In genomic region chr12:110417023-110417986, GRCm38 (mm10) we compare ENCODE assay signal across 8 mouse cellular contexts. TPM values are rescaled to one million over a fixed set of nuclear protein-coding genes. Genes with fewer than 3 reads are reported as not detected.
A peak's percentile ranks its signal among the peaks of the same experiment; 100 is the strongest.
DNase-seq lines count a peak whose midpoint lies in the region; ATAC-seq and TF ChIP-seq lines count a peak whose summit lies in the region.

No protein-coding gene starts in this region.

- intact Hi-C loops in left cerebral cortex, postnatal 14 days (cut with DNase I), result loop anchor here (5.0 kb wide), 1 partner anchor 285 kb away; the partner anchor contains the start of gene Hsp90aa1

- no peaks in the 10 kb centered on the region for H3K36me3 ChIP-seq in heart, embryonic 11.5 days (ENCODE audit: control insufficient read depth, insufficient read depth, low read length)
- H3K36me3 ChIP-seq in limb, embryonic 12.5 days, result no peaks in the 10 kb centered on the region
- H3K36me3 ChIP-seq in midbrain, embryonic 12.5 days, result no peaks in the 10 kb centered on the region

- no peak for TF ChIP-seq POLR2A in bone marrow macrophage, adult 2 months (IDR thresholded peaks at IDR 0.05; ENCODE audit: borderline replicate concordance, low read depth, low read length)

- H3K4me2 ChIP-seq in heart, embryonic 11.5 days, result peak overlapping the region; percentile 46
- H3K4me2 ChIP-seq in limb, embryonic 12.5 days, result peak overlapping the region; percentile 15
- peak overlapping the region; percentile 26 for H3K4me2 ChIP-seq in midbrain, embryonic 12.5 days (replicated peaks)

- DNase-seq in ES-CJ7 (ENCODE audit: low read depth, low spot score), result peak; percentile 89
- DNase-seq in left cerebral cortex, postnatal 14 days (ENCODE audit: low spot score in 2 of 2), result no peak
- DNase-seq in cerebellum, postnatal 4 days (ENCODE audit: low spot score in 2 of 2), result no peak
- no peak for DNase-seq in cerebellum, postnatal 36 days

- H3K27ac ChIP-seq in bone marrow macrophage, adult 2 months (ENCODE audit: insufficient read depth, low read depth, low read length), result peak overlapping the region; percentile 57
- H3K27ac ChIP-seq in heart, embryonic 11.5 days (ENCODE audit: low read depth, low read length), result no peak overlapping the region
- no peak overlapping the region for H3K27ac ChIP-seq in limb, embryonic 12.5 days
- H3K27ac ChIP-seq in midbrain, embryonic 12.5 days (replicated peaks), result no peak overlapping the region

- no peak for ATAC-seq in heart, embryonic 11.5 days (replicated peaks; ENCODE audit: insufficient number of reproducible peaks, low FRiP score, low TSS enrichment)
- no peak for ATAC-seq in limb, embryonic 12.5 days (ENCODE audit: insufficient number of reproducible peaks, insufficient read depth, low FRiP score, low TSS enrichment, low read depth)
- no peak for ATAC-seq in midbrain, embryonic 12.5 days (ENCODE audit: low FRiP score, low read depth)

- H3K9me3 ChIP-seq in heart, embryonic 11.5 days (replicated peaks; ENCODE audit: control insufficient read depth, low read length), result no peaks in the 10 kb centered on the region
- H3K9me3 ChIP-seq in limb, embryonic 12.5 days, result no peaks in the 10 kb centered on the region
- H3K9me3 ChIP-seq in midbrain, embryonic 12.5 days, result no peaks in the 10 kb centered on the region

- no peak for TF ChIP-seq CTCF in bone marrow macrophage, adult 2 months (IDR thresholded peaks at IDR 0.05; ENCODE audit: low read depth, low read length)

- no peaks in the 10 kb centered on the region for H3K27me3 ChIP-seq in heart, embryonic 11.5 days (ENCODE audit: control insufficient read depth, insufficient read depth, low read length)
- H3K27me3 ChIP-seq in limb, embryonic 12.5 days, result peaks cover 30% of the 10 kb centered on the region
- H3K27me3 ChIP-seq in midbrain, embryonic 12.5 days, result peaks cover 9% of the 10 kb centered on the region

- peak overlapping the region; percentile 44 for H3K4me3 ChIP-seq in bone marrow macrophage, adult 2 months (ENCODE audit: insufficient read depth, low read length)
- H3K4me3 ChIP-seq in heart, embryonic 11.5 days (ENCODE audit: low read depth, low read length), result no peak overlapping the region
- no peak overlapping the region for H3K4me3 ChIP-seq in limb, embryonic 12.5 days (replicated peaks)
- H3K4me3 ChIP-seq in midbrain, embryonic 12.5 days, result no peak overlapping the region

- H3K9ac ChIP-seq in heart, embryonic 11.5 days (ENCODE audit: low read depth, low read length), result no peak overlapping the region
- H3K9ac ChIP-seq in limb, embryonic 12.5 days (replicated peaks), result no peak overlapping the region
- no peak overlapping the region for H3K9ac ChIP-seq in midbrain, embryonic 12.5 days (replicated peaks)

- WGBS in heart, embryonic 11.5 days (ENCODE audit: insufficient replicate concordance), result 42% methylated on average over 28 of the region's 28 CpGs
- 49% methylated on average over 28 of the region's 28 CpGs for WGBS in limb, embryonic 12.5 days
- WGBS in midbrain, embryonic 12.5 days, result 53% methylated on average over 28 of the region's 28 CpGs

- peaks cover 12% of the 10 kb centered on the region for H3K4me1 ChIP-seq in bone marrow macrophage, adult 2 months (ENCODE audit: control insufficient read depth, insufficient read depth, low read length)
- H3K4me1 ChIP-seq in heart, embryonic 11.5 days (ENCODE audit: control insufficient read depth, insufficient read depth, low read length), result no peaks in the 10 kb centered on the region; the same call in 1 of the 2 replicates
- H3K4me1 ChIP-seq in limb, embryonic 12.5 days (replicated peaks), result no peaks in the 10 kb centered on the region
- H3K4me1 ChIP-seq in midbrain, embryonic 12.5 days, result no peaks in the 10 kb centered on the region

RNA-seq across cellular contexts. Expression of gene Ppp2r5c, which starts 29.6 kb away (rescaled TPM):
- polyA plus RNA-seq in bone marrow macrophage, adult 2 months (2012; ENCODE audit: insufficient read depth, insufficient read length, missing spikeins), result 138 and 153 TPM in 2 replicates
- polyA plus RNA-seq in heart, embryonic 11.5 days (2014; fragmentation: Nextera tagmentation; extraction: Ambion mirVana), result 137 and 139 TPM in 2 replicates
- polyA plus RNA-seq in limb, embryonic 12.5 days (2016; fragmentation: Nextera tagmentation; extraction: Ambion mirVana), result 147 and 153 TPM in 2 replicates
- polyA plus RNA-seq in midbrain, embryonic 12.5 days (2016; fragmentation: Nextera tagmentation; extraction: Ambion mirVana), result 161 and 163 TPM in 2 replicates
- 100 to 1,000 TPM; 242 to 247 TPM for total RNA-seq in left cerebral cortex, postnatal 14 days (2021)
